Mouse (Mus musculus): ENCODE data around the gene Mtrex.

Gene Mtrex

DNA sequence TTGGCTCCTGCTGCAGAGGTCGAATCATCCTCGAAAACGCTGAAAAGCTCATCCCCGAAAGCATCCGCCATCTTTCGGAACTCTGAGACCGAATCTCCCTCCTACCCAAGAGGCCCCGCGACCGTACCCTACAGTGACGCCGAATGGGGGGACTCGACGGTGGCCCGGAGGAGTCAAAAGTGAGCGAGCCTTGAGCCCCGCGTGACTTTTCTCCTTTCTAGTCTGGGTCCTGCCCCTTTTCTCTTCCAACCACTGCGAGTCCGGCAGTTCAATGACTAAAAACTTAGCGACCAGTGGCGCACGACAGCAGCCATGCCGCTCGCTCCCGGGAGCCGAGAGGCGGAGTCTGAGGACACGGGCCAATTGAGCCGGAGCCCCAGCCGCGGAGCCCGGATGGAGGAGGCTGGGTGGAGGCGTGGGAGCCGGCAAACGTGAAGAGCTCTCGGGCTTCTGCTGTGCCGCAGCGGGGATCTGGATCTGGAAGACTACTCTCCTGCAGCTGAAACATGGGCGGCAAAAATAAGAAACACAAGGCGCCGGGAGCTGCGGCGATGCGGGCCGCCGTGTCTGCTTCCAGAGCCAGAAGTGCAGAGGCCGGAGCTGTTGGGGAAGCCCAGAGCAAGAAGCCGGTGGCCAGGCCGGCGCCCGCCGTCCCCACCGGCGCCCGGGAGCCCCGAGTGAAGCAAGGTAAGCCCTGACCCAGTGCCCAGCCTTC, at the start of gene Mtrex, which contains the start of gene Dhx29:
Mtrex (minus strand) TSS at position 112 of the 715 bp plus-strand sequence.
Dhx29 (plus strand) TSS at position 168 of the 715 bp plus-strand sequence.
- peak; percentile 99 for DNase-seq

- no peak for DNase-seq
Observed at GRCm38 (mm10) chr13:112976720-112977119, 49.5 kb upstream of the Mtrex start.

GRCm38 (mm10) chr13:112967267-112967666, 40.1 kb upstream of the Mtrex start:
- DNase-seq: no peak

DNA sequence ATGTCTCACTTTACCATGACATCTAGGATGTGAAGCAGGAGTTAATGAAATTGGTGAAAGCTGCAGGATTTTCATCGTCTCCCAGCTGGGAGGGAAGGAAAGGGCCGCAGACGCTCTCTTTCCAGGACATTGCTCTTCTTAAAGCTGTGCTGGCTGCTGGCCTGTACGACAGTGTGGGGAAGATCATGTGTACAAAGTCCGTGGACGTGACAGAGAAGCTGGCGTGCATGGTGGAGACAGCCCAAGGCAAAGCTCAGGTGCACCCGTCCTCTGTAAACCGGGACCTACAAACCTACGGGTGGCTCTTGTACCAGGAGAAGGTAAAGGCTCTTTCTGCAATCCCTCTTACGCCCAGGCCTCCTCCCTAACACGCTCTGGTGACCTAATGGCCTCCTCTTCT, 37.2 kb upstream of the Mtrex start:
- no peak for DNase-seq

GRCm38 (mm10) chr13:112963081-112963480, 35.9 kb upstream of the Mtrex start:
- no peak for DNase-seq

GRCm38 (mm10) chr13:112954067-112954466, 26.9 kb upstream of the Mtrex start:
- no peak for DNase-seq

DNA sequence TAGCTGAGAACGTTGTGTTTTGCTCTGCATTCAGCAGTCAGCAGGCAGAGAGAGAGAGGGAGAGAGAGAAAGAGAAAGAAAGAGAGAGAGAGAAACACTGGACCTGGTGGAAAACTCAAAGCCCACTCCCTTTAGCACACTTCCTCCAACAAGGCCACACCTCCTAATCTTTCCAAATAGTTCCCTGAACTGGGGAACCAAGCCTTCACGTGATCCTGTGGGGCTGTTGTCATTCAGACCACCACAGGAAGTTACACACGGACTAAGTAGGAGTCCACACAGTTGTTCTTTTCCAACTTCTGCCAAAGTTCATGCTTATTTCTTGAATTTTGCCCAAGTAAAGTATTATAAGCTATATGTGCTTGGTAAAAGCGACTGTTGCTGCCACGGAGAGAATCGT, 18.7 kb upstream of the Mtrex start:
- no peak for DNase-seq

GRCm38 (mm10) chr13:112945312-112945711, 18.1 kb upstream of the Mtrex start:
- peak; percentile 6 for DNase-seq

GRCm38 (mm10) chr13:112941879-112942330, 14.7 kb upstream of the Mtrex start:
- peak; percentile 5 for DNase-seq

GRCm38 (mm10) chr13:112938130-112938529, 10.9 kb upstream of the Mtrex start:
- no peak for DNase-seq

DNA sequence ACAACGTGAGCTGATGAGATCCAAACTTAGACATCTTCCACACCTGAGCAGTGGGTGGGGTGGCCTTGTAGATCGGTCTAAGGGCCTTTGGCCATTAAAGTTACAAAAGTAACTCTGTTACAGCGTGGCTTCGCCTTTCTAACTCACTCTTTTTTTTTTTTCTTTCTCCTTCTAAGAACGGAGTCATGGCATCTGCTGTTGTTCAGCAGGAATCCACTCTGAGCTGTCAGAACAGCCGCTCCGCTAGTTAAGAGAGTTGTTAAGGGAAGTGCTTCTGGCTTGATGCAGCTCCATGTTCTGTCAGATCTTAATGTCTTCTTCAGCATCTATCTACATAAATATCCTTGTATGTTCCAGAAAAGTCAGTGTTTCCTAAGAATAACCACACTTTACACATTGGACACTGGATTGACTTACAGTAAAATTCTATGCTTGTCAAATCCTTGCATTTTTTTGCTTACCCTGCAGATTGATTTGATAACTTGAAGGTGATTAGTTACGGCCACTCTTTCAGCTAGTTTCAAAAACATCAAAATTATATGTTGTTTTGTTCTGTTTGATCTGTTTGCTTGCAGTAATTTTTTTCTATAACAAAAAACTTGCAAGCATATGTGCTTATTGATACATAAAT, 955 bp upstream of the Mtrex start:
- DNase-seq: no peak

DNA sequence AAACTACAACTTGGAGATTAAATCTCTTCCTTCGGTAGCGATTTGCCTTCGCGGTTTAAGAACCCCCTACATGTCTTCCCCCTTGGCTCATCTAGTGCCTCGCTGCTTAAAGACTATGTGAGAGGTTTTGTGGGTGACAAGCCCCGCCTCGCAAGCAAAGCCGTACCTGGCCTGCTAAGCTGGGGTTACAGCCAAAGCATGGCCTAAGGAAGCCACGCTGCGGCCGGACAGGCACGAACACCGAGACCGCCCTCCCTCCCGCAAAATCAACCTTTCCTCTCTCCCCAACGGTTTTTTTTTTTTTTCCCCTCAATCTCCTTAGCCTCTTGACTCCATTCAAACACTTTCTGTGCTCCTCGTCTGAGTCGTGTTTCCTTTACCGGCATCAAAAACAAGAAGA, 402 bp downstream of the Mtrex start:
- no peak for DNase-seq

DNA sequence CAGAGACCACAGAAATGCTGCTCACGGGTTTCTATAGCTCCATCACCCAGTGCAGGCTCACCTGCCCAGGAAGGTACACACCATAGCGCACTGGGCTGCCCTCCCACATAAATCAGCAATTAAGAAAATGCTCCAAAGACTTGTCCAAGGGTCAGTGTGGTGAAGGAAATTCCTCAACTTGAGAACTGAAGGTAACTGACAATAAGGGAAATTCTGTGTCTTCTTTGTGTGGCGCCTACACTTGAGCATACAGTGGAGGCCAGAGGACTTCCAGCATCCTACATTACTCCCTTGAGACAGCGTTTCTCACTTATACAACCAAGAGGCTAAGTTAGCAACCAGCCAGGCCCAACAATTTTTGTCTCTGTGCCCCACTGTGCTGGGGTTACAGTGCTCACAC, 1.2 kb downstream of the Mtrex start:
- no peak for DNase-seq

DNA sequence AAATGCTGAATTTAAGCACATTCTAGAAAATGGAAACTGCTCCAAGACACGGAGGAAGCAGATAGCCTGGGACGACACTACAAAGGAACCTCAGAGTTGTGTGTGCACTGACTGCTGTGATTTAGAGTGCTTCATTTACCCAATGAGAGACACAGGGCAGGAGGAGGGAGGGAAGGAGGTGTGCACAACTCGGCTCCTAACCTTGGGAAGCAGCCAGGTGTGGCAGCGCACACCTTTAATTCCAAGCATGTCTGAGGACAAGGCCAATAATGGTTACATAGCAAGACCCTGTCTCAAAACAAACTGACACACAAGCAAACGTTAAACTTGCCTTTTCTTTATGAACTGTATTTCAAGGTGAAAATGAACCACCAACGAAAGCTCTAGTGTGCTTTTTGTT, 1.9 kb downstream of the Mtrex start:
- DNase-seq: no peak

GRCm38 (mm10) chr13:112920906-112921305, 6.3 kb downstream of the Mtrex start:
- DNase-seq: no peak

DNA sequence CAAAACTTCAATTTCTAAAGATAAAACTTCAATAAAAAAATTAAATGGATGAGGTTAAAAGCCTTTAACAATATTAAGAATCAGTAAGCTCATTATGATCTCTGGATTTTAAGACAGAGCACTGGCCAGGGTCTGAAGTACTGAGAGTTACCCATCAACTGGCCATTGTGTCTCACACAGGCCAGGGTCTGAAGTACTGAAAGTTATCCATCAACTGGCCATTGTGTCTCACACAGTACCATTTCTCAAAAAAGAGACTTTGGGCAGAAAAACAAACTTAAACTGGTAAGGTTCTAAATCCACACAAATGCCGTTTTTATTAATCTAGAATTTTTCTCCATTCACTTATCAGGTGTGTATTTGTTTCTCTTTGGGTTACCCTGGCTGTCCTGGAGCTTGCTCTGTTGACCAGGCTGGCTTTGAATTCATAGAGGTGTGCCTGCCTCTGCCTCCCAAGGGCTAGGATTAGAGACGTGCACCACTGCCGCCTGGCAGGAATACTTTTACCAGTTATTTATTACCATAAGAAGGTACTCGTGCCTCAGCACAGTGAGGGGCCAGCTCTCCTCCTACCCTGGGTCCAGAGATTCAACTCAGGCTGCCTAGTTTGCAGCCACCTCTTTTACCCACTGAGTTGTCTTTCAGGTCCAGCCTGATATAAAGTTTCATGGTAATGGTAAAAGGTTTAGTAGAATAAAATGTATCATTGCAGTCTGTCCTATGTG, 7.9 kb downstream of the Mtrex start:
- no peak for DNase-seq

DNA sequence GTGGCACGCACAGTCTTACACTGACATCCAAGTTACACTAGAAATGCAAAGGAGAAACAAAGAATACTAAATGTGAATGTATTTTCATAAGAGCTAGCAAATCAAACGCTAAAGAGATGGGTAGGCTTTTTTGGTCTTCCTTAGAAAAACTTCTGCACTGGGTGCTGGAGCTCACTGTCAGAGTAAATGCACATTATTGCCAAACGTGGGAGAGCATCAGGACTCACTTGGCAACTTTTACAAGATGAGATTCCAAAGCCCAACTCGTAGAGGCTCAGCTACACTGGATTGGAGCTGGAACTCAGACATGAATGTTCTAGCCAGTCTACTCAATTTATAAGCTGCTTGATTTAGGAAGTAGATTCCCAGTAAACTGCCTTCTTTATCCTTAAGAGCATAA, 16.8 kb downstream of the Mtrex start:
- DNase-seq: no peak

DNA sequence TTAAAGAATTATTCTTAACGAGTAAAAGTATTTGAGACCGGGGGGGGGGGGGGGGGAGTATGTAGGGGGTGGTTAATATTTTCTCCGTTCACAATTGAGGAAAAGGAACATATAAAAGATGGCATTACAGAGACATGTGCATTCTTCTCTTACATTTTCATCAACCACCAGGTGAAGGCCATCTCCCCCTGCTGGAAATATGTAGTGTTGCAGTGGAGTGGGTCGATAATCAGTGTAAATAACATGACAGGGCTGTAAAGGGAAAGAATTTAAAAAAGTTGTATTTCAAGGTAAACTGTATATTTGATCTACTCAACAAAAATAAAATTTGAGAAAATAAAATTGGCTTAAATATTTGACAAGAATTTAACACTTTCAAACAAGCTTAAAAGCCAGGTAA, 17.5 kb downstream of the Mtrex start:
- peak; percentile 11 for DNase-seq

GRCm38 (mm10) chr13:112902176-112902575, 25.0 kb downstream of the Mtrex start:
- DNase-seq: no peak

GRCm38 (mm10) chr13:112887234-112887633, 40.0 kb downstream of the Mtrex start:
- no peak for DNase-seq

DNA sequence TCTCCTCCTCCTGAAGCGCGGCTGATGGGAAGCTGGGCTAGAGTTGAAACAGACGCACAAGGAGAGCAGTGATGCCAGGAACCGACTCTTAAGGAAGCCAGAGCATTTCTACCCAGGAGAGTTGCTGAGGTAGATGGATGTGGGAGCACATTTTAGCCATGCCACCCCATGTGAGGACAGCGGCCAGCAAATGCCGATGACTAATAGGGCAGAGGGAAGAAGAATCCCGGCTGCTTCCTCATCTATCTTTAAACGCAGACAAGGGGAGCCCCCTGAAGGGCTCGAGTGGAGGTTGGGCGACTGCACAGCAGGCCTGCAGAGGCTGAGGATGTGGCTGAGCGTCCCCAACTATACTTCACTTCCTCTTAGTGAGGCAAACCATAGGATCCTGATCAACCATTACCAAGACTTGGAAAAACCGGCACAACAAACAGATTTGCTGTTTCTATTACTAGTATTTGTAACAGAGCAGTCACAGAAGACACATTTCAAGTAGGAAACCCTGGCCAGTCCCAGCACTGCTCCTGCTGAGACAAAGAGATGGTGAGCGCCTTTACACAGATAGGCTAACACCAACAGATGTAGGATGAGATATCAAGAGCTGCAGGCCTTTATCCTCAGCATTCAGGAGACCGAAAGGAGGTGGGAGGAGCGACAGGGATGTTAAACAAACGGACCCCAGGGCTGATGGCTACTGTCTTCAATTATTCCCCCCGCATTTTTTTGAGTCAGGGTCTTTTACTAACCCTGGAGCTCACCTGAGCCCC, 55.5 kb downstream of the Mtrex start:
- no peak for DNase-seq

GRCm38 (mm10) chr13:112870039-112870690, 57.0 kb downstream of the Mtrex start:
- DNase-seq: no peak

GRCm38 (mm10) chr13:112867381-112867780, 59.8 kb downstream of the Mtrex start:
- no peak for DNase-seq

Data from right cerebral cortex, postnatal 25 days (tissue).